Mouse (Mus musculus) natural killer cell, adult 2 months (primary cell): ENCODE results near the gene Lsm2.
A peak's percentile ranks its signal among the peaks of the same experiment; 100 is the strongest.
"Not testable (repeated sequence)": the region's sequence is repeated elsewhere in the genome, so short reads cannot be mapped to it uniquely, and the experiment has no call there.

Experiments
- DNase-seq, 2 experiments: peaks; one replicate each; pipeline ENCODE4 v3.0.0; 2022; ENCODE audit warnings: low spot score in 2 of 2

The Lsm2 gene

GRCm38 (mm10) chr17:34981690-34982180 lies at the start of gene Lsm2:
TSS of gene Lsm2 (plus strand) at chr17:34981862.
- peak; percentile 89 to 92 for DNase-seq

GRCm38 (mm10) chr17:34932287-34932686 lies 49.4 kb upstream of the Lsm2 start:
- peak in 1 of 2 experiments; percentile 66 for DNase-seq

- DNase-seq = no peak
Measured at GRCm38 (mm10) chr17:34934031-34934430, 47.6 kb upstream of the Lsm2 start.

- DNase-seq = no peak
Measured at GRCm38 (mm10) chr17:34934830-34935229, 46.8 kb upstream of the Lsm2 start.

GRCm38 (mm10) chr17:34937960-34938505 lies 43.6 kb upstream of the Lsm2 start:
- no peak for DNase-seq

GRCm38 (mm10) chr17:34941344-34942041 lies 40.2 kb upstream of the Lsm2 start:
- DNase-seq = peak in 1 of 2 experiments; percentile 17

- DNase-seq = no peak
Measured at GRCm38 (mm10) chr17:34943128-34943815, 38.4 kb upstream of the Lsm2 start.

GRCm38 (mm10) chr17:34944362-34944761 lies 37.3 kb upstream of the Lsm2 start:
- no peak for DNase-seq

- DNase-seq = no peak
Measured at GRCm38 (mm10) chr17:34946486-34947140, 35.0 kb upstream of the Lsm2 start.

GRCm38 (mm10) chr17:34947606-34948005 lies 34.1 kb upstream of the Lsm2 start:
- DNase-seq = no peak

GRCm38 (mm10) chr17:34948721-34949552 lies 32.7 kb upstream of the Lsm2 start:
- DNase-seq = not testable (repeated sequence)

GRCm38 (mm10) chr17:34949553-34949969 lies 32.1 kb upstream of the Lsm2 start:
- no peak for DNase-seq

GRCm38 (mm10) chr17:34950514-34951455 lies 30.9 kb upstream of the Lsm2 start:
- DNase-seq = no peak

- no peak for DNase-seq
Measured at GRCm38 (mm10) chr17:34951636-34952377, 29.9 kb upstream of the Lsm2 start.

- DNase-seq = peak; percentile 80 to 82
Measured at GRCm38 (mm10) chr17:34952378-34953040, 29.2 kb upstream of the Lsm2 start.

- no peak for DNase-seq
Measured at GRCm38 (mm10) chr17:34953258-34953657, 28.4 kb upstream of the Lsm2 start.

GRCm38 (mm10) chr17:34953904-34954303 lies 27.8 kb upstream of the Lsm2 start:
- DNase-seq = no peak

- DNase-seq = no peak
Measured at GRCm38 (mm10) chr17:34954831-34955230, 26.8 kb upstream of the Lsm2 start.

GRCm38 (mm10) chr17:34955884-34956283 lies 25.8 kb upstream of the Lsm2 start:
- no peak for DNase-seq
